Mouse (Mus musculus) ES-E14 (cell line): Measurements from ENCODE around the gene Magi2. TPM values are rescaled to one million over a fixed set of nuclear protein-coding genes. Genes with fewer than 3 reads are reported as not detected.
"Not testable (repeated sequence)": the region's sequence is repeated elsewhere in the genome, so short reads cannot be mapped to it uniquely, and the experiment has no call there.

ENCODE experiments used
- DNase-seq: peaks from one replicate; pipeline ENCODE4 v3.0.0-alpha.2; 2013; ENCODE audit warnings: low read depth, low spot score
- H3K27ac ChIP-seq: 2 replicates; pipeline ENCODE4 v1.5.1; 2012; ENCODE audit warnings: low read depth, mild to moderate bottlenecking, low read length, moderate library complexity, mixed read lengths; ENCODE audit not compliant: poor library complexity, insufficient read depth, severe bottlenecking
- H3K36me3 ChIP-seq: 2 replicates; pipeline ENCODE4 v1.6.1; 2012; ENCODE audit warnings: mild to moderate bottlenecking, low read length, moderate library complexity, mixed read lengths; ENCODE audit not compliant: control insufficient read depth, poor library complexity, insufficient read depth, severe bottlenecking
- H3K4me1 ChIP-seq, 2 experiments: fragments of 150-350 bp in 1 of 2; sonication (generic) in 1 of 2; 2 replicates each; pipeline ENCODE4 v1.6.1; 2012; ENCODE audit warnings: low read length in 2 of 2, mild to moderate bottlenecking in 1 of 2, mixed read lengths in 1 of 2; ENCODE audit not compliant: control insufficient read depth in 2 of 2, insufficient read depth in 2 of 2, poor library complexity in 1 of 2
- H3K4me3 ChIP-seq, 2 experiments: fragments of 150-350 bp in 1 of 2; sonication (generic) in 1 of 2; 2 replicates each; pipeline ENCODE4 v1.5.1; 2012; ENCODE audit warnings: low read length in 2 of 2, low read depth in 1 of 2, mild to moderate bottlenecking in 1 of 2, mixed read lengths in 1 of 2; ENCODE audit not compliant: insufficient read depth in 1 of 2, poor library complexity in 1 of 2, severe bottlenecking in 1 of 2
- H3K9ac ChIP-seq: 2 replicates; pipeline ENCODE4 v1.6.1; 2012; ENCODE audit warnings: low read depth, mild to moderate bottlenecking, low read length, mixed read lengths; ENCODE audit not compliant: poor library complexity, insufficient read depth, severe bottlenecking
- H3K9me3 ChIP-seq: fragments of 150-350 bp; sonication (generic); 2 replicates; pipeline ENCODE4 v1.6.1; 2012; ENCODE audit warnings: low read depth, mild to moderate bottlenecking, low read length; ENCODE audit not compliant: control insufficient read depth, insufficient read depth
- CHD2 ChIP-seq: IDR thresholded peaks from 2 replicates; pipeline ENCODE4 v1.6.1; 2014; ENCODE audit warnings: mild to moderate bottlenecking, low read depth, low read length, inconsistent platforms
- HCFC1 ChIP-seq: IDR thresholded peaks from 2 replicates; pipeline ENCODE4 v1.6.1; 2012; ENCODE audit warnings: low read length, inconsistent platforms, borderline replicate concordance; ENCODE audit not compliant: insufficient read depth
- MAFK ChIP-seq: IDR thresholded peaks from 2 replicates; pipeline ENCODE4 v1.6.1; 2014; ENCODE audit warnings: mild to moderate bottlenecking, low read depth, low read length, inconsistent platforms; ENCODE audit not compliant: insufficient read depth
- ZC3H11A ChIP-seq: IDR thresholded peaks from 2 replicates; pipeline ENCODE4 v1.6.1; 2012; ENCODE audit warnings: low read depth, mild to moderate bottlenecking, inconsistent platforms, low read length, borderline replicate concordance
- ZNF384 ChIP-seq: IDR thresholded peaks from 2 replicates; pipeline ENCODE4 v1.6.1; 2012; ENCODE audit warnings: low read depth, low read length, inconsistent platforms
- in situ Hi-C, 2 experiments: fragments of 600-800 bp; cut with MboI; formaldehyde crosslinking; loops; one replicate each; pipeline ENCODE4 v1.15.1; 2025; ENCODE audit warnings: low sequenced_read_pairs in 2 of 2, inconsistent platforms in 1 of 2; ENCODE audit not compliant: unreplicated experiment in 2 of 2
- total RNA-seq: library from RNA; depleted of rRNA; stranded (reverse); fragments of 300-350 nt; gene quantifications from 2 replicates; pipeline ENCODE4 v1.2.3, GENCODE M21; 2012

The Magi2 gene
- total RNA-seq, 1 experiment: 0.85 TPM

DNA sequence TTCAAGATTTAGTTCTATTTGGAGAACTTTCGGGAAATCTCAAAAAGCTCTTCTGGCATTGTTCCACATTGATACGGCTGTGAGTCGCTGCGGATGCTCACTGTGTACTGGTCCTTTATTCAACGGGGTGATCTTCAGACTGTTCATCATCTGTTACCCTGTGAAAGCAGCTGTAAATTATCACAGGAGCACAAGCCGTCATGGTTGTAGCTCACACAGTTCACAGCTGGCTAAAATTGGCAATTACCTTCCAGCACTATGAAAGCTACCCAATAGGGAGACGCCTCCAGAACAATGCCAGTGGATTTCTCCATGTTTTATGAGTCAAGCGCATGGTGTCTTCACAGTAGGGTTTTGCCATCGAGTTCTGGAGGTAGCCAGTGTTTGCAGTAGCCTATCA is 1294.8 kb downstream of the Magi2 start:
- Histone ChIP-seq H3K36me3 (no peaks in the 10 kb centered on the region), H3K9ac (no peak overlapping the region), H3K27ac (no peak overlapping the region), H3K4me1 (no peaks in the 10 kb centered on the region), H3K9me3 (no peaks in the 10 kb centered on the region; the same call in 1 of the 2 replicates), H3K4me3 (no peak overlapping the region)
- in situ Hi-C loops: no loop called here
- TF ChIP-seq MAFK: no peak
- TF ChIP-seq CHD2: no peak
- TF ChIP-seq HCFC1: no peak
- no peak for TF ChIP-seq ZC3H11A
- TF ChIP-seq ZNF384: no peak
- no peak for DNase-seq

DNA sequence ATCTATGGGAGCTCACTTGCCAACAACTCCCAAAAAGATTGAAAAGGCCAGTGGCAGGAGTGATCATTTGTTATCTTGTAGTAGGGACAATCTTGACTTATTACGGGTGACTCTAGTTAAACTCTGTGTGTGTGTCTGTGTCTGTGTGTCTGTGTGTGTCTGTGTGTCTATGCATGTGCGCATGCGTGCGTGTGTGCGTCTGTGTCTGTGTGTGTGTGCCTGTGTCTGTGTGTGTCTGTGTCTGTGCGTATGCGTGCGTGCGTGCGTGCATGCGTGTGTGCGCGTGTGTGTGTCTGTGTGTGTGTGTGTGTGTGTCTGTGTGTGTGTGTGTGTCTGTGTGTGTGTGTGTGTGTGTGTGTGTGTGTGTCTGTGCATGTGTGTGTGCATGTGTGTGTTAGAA is 1295.2 kb downstream of the Magi2 start:
- no peak for DNase-seq
- in situ Hi-C loops: no loop called here
- Histone ChIP-seq H3K4me3 (no peak overlapping the region), H3K36me3 (no peaks in the 10 kb centered on the region), H3K4me1 (no peaks in the 10 kb centered on the region), H3K9me3 (no peaks in the 10 kb centered on the region; the same call in 1 of the 2 replicates), H3K27ac (no peak overlapping the region), H3K9ac (no peak overlapping the region)
- no peak for TF ChIP-seq ZC3H11A
- no peak for TF ChIP-seq MAFK
- TF ChIP-seq CHD2: no peak
- no peak for TF ChIP-seq ZNF384
- TF ChIP-seq HCFC1: no peak

DNA sequence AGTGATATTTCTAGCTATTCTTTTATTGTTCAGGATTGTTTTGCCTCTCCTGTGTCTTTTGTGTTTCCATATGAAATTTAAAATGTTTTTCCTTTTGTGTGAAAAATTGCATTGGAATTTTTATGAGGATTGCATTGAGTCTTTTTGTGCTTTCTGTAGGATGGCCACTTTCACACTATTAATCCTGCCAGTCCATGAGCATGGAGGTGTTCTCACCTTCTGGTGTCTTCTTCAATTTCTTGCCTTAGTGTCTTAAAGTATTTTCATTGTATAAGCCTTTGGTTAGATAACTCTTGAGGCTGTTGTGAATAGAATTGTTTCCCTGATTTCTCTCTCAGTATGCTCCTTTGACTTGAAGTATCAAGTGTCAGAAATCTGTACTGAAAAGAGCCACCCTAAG is 1296.9 kb downstream of the Magi2 start:
- TF ChIP-seq HCFC1 (no peak), ZC3H11A (no peak), ZNF384 (no peak), CHD2 (no peak), MAFK (no peak)
- Histone ChIP-seq H3K36me3 (no peaks in the 10 kb centered on the region), H3K4me3 (no peak overlapping the region), H3K9me3 (no peaks in the 10 kb centered on the region), H3K9ac (no peak overlapping the region), H3K4me1 (no peaks in the 10 kb centered on the region), H3K27ac (no peak overlapping the region)
- in situ Hi-C loops: no loop called here
- DNase-seq: no peak

DNA sequence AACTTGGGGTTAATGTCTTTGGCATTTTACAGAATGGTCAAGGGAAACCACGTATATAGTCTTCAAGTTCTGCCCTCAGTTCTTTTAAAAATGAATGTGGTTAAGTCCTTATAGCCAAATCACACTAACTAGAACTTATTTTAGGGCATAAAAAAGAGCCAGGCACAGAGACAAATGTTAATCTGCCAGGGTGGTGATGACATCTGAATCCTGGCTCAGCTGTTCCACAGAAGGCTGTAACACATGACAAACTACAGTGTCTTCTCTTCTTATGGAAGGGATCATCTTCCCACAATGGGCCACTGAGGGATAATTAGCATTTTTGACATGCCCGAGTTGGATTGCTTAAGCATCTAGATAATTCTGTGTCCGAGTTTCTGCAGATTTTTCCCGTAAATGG is 1299.8 kb downstream of the Magi2 start:
- H3K4me1 ChIP-seq, DNase-seq, H3K9ac ChIP-seq, H3K27ac ChIP-seq, H3K9me3 ChIP-seq, in situ Hi-C loops, H3K4me3 ChIP-seq, H3K36me3 ChIP-seq: not testable (repeated sequence)

DNA sequence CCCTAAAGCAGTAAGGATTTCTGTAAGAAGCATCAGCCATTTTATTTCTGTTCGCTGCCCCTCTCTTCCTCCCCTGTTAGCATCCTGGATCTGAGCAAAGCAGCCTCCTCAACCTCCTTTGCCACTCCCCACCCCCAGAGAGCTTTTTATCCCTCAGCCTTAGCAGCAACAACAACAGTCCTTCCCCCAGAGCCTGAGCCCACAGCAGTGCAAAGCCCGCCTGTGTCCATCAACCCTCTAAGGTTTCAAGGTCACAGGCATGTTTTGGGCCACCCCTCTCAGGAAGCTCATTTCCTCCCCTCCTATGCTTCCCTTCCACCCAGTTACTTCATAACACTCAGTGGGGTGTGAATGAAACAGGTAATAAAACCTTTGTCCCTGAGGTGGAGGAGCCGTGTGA is 1309.7 kb downstream of the Magi2 start:
- H3K4me1 ChIP-seq: 0 out of 4 replicates have a peak, but pooled peaks cover 0 to 3% of the 10 kb centered on the region in 2 experiments
- no peaks in the 10 kb centered on the region for H3K36me3 ChIP-seq
- TF ChIP-seq CHD2: no peak
- TF ChIP-seq MAFK: no peak
- TF ChIP-seq ZC3H11A: no peak
- TF ChIP-seq HCFC1: no peak
- no peak for TF ChIP-seq ZNF384
- no peak for DNase-seq
- H3K4me3 ChIP-seq: no peak overlapping the region
- no peaks in the 10 kb centered on the region for H3K9me3 ChIP-seq
- no peak overlapping the region for H3K27ac ChIP-seq
- in situ Hi-C loops: no loop called here
- no peak overlapping the region for H3K9ac ChIP-seq
